Comparison of ENCODE assay signal across 8 mouse cellular contexts in the genomic region with DNA sequence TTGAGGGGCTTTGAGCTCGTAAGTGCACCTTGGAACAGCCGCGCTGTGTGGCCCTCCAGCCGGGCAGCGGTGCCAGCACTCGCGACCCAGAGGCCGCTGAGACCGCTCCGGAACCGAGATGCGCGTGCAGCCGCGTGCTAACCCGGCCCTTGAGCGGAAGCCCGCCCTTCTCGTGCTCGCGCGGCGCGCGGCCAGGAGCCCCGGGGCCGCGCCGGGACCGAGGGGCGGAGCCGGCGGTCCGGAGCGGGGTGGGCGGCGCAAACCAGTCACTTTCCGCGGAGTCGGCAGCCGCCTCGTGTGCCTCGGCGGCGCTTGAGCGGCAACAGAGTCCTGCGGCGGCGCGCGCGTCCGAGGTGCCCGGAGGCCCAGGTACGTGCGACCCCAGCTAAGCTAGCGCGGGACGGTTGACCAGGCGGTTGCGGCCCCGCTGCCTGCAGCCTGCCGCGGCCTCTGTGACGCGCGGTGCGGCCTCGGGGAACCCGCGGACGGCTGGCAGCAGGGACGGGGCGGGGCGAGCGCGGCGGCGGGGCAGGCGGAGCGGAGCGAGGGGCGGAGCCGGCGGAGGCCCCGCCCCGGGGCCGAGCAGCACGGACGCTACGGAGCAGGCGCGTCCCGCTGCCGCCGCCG. TPM values are rescaled to one million over a fixed set of nuclear protein-coding genes. Genes with fewer than 3 reads are reported as not detected.
DNase-seq lines count a peak whose midpoint lies in the region; ATAC-seq and TF ChIP-seq lines count a peak whose summit lies in the region.

TSS of gene Tent4b (plus strand) at position 269 of the 627 bp plus-strand sequence.

- peak within 1 kb of the TSS; percentile 96 for H3K9ac ChIP-seq in MEL (ENCODE audit: control insufficient read depth, low read depth, low read length, poor library complexity, severe bottlenecking)
- peak within 1 kb of the TSS; percentile 89 for H3K9ac ChIP-seq in lung, embryonic 16.5 days (ENCODE audit: low read length)

- TF ChIP-seq CTCF in MEL (IDR thresholded peaks at IDR 0.05 in 2 of 3, conservative IDR thresholded peaks at IDR 0.05 in 1 of 3; ENCODE audit: control insufficient read depth in 1 of 3, insufficient read depth in 1 of 3, low read depth in 2 of 3, low read length in 3 of 3, poor library complexity in 1 of 3, severe bottlenecking in 1 of 3): no peak
- no peak for TF ChIP-seq CTCF in cerebellum, adult 2 months (IDR thresholded peaks at IDR 0.05; ENCODE audit: borderline replicate concordance, insufficient read depth, low read depth, low read length)

- no peaks in the 10 kb centered on the region; a peak in 1 of 4 replicates for H3K27me3 ChIP-seq in MEL (ENCODE audit: control insufficient read depth in 1 of 2, insufficient read depth in 2 of 2, low read length in 2 of 2)
- no peaks in the 10 kb centered on the region for H3K27me3 ChIP-seq in cerebellum, adult 2 months (ENCODE audit: control insufficient read depth, insufficient read depth, low read length)
- no peaks in the 10 kb centered on the region for H3K27me3 ChIP-seq in lung, embryonic 16.5 days (ENCODE audit: control insufficient read depth, insufficient read depth, low read depth, low read length)

- under 1% methylated on average over 93 of the region's 97 CpGs for WGBS in cerebellum, adult 2 months
- under 1% methylated on average over 70 of the region's 97 CpGs for WGBS in lung, embryonic 16.5 days

- H3K4me1 ChIP-seq in MEL (ENCODE audit: control insufficient read depth in 1 of 2, insufficient read depth in 2 of 2, low read length in 2 of 2): peaks cover 5 to 17% of the 10 kb centered on the region in 2 experiments
- peaks cover 2% of the 10 kb centered on the region; the same call in 1 of the 2 replicates for H3K4me1 ChIP-seq in cerebellum, adult 2 months (ENCODE audit: control insufficient read depth, insufficient read depth, low read length)
- peaks cover 21% of the 10 kb centered on the region for H3K4me1 ChIP-seq in lung, embryonic 16.5 days (replicated peaks; ENCODE audit: control insufficient read depth, insufficient read depth, low read length)

- no peaks in the 10 kb centered on the region for H3K9me3 ChIP-seq in MEL (replicated peaks; ENCODE audit: insufficient read depth, low read length)
- H3K9me3 ChIP-seq in lung, embryonic 16.5 days (ENCODE audit: control insufficient read depth, low read length): no peaks in the 10 kb centered on the region

- H3K4me2 ChIP-seq in lung, embryonic 16.5 days (ENCODE audit: low read depth, low read length): peak within 1 kb of the TSS; percentile 94

- no peak for TF ChIP-seq RAD21 in MEL (IDR thresholded peaks at IDR 0.05; ENCODE audit: low read depth, low read length)

- peak; percentile 71 to 74 for ATAC-seq in hematopoietic stem cell, adult 5-6 weeks (replicated peaks in 1 of 2; ENCODE audit: insufficient read depth in 1 of 2, low FRiP score in 2 of 2, low TSS enrichment in 1 of 2, low read depth in 1 of 2, poor library complexity in 2 of 2, severe bottlenecking in 2 of 2)
- peak; percentile 98 for ATAC-seq in lung, embryonic 16.5 days (ENCODE audit: low read depth)

- no peak for TF ChIP-seq EP300 in MEL (IDR thresholded peaks at IDR 0.05; ENCODE audit: low read depth in 1 of 2, low read length in 2 of 2)

- H3K27ac ChIP-seq in MEL (ENCODE audit: control insufficient read depth, low read depth, low read length): peak within 1 kb of the TSS; percentile 85
- H3K27ac ChIP-seq in cerebellum, adult 2 months (ENCODE audit: insufficient read depth, low read length): peak within 1 kb of the TSS; percentile 94
- peak within 1 kb of the TSS; percentile 86 for H3K27ac ChIP-seq in lung, embryonic 16.5 days (ENCODE audit: low read length)

- H3K79me2 ChIP-seq in MEL (ENCODE audit: control insufficient read depth, insufficient read depth, low read length, poor library complexity): peaks cover 40% of the 10 kb centered on the region

- H3K36me3 ChIP-seq in MEL (ENCODE audit: control insufficient read depth in 1 of 2, insufficient read depth in 2 of 2, low read length in 2 of 2): peaks cover 2 to 15% of the 10 kb centered on the region in 2 experiments; a peak in 3 of 4 replicates
- no peaks in the 10 kb centered on the region for H3K36me3 ChIP-seq in lung, embryonic 16.5 days (ENCODE audit: control insufficient read depth, insufficient read depth, low read length)

- H3K4me3 ChIP-seq in MEL (ENCODE audit: control insufficient read depth in 1 of 2, insufficient read depth in 1 of 2, low read depth in 2 of 2, low read length in 2 of 2): peak within 1 kb of the TSS; percentile 86
- H3K4me3 ChIP-seq in cerebellum, adult 2 months (replicated peaks; ENCODE audit: insufficient read depth, low read depth, low read length): peak within 1 kb of the TSS; percentile 78
- H3K4me3 ChIP-seq in lung, embryonic 16.5 days (ENCODE audit: low read length): peak within 1 kb of the TSS; percentile 89

- peak; percentile 90 for DNase-seq in MEL (ENCODE audit: low read depth, low spot score)
- peak; percentile 96 for DNase-seq in cerebellum, adult 2 months
- DNase-seq in forelimb bud, embryonic 11.5 days (ENCODE audit: low read depth, low spot score): peak; percentile 91
- peak; percentile 75 for DNase-seq in layer of hippocampus, adult 9-10 months (ENCODE audit: low spot score)
- DNase-seq in ovary, postnatal 10 days (ENCODE audit: low spot score): peak; percentile 83
- peak; percentile 85 to 92 for DNase-seq in thymus, postnatal 10 days (ENCODE audit: low spot score in 2 of 2)

- TF ChIP-seq POLR2A in MEL (IDR thresholded peaks at IDR 0.05; ENCODE audit: control insufficient read depth in 1 of 2, insufficient read depth in 1 of 2, low read depth in 1 of 2, low read length in 2 of 2, poor library complexity in 1 of 2): peak; percentile 92 to 94
- peak; percentile 66; the same call in 1 of the 2 replicates for TF ChIP-seq POLR2A in cerebellum, adult 2 months (IDR thresholded peaks at IDR 0.05; ENCODE audit: borderline replicate concordance, insufficient read depth, low read length)

TF ChIP-seq in MEL, 35 proteins besides CTCF, POLR2A, EP300 and RAD21:
- TF ChIP-seq SIN3A (IDR thresholded peaks at IDR 0.05; ENCODE audit: low read length) (peak; percentile 68; the same call in 1 of the 2 replicates), GATA1 (IDR thresholded peaks at IDR 0.05; ENCODE audit: low read depth, low read length) (no peak), TBP (IDR thresholded peaks at IDR 0.05; ENCODE audit: low read depth, low read length) (peak; percentile 50; the same call in 1 of the 2 replicates), POLR2AphosphoS2 (IDR thresholded peaks at IDR 0.05; ENCODE audit: low read length) (peak; percentile 58; the same call in 1 of the 2 replicates), CHD2 (IDR thresholded peaks at IDR 0.05; ENCODE audit: low read length) (no peak), NELFE (IDR thresholded peaks at IDR 0.05; ENCODE audit: low read depth, low read length) (peak; percentile 94), TCF12 (IDR thresholded peaks at IDR 0.05; ENCODE audit: low read depth, low read length) (peak; percentile 18; the same call in 1 of the 2 replicates), NRF1 (IDR thresholded peaks at IDR 0.05; ENCODE audit: insufficient read depth, low read depth, low read length, poor library complexity, severe bottlenecking) (no peak), E2F4 (IDR thresholded peaks at IDR 0.05; ENCODE audit: borderline replicate concordance, low read depth, low read length) (no peak), USF2 (IDR thresholded peaks at IDR 0.05; ENCODE audit: borderline replicate concordance in 1 of 2, insufficient read depth in 1 of 2, low read depth in 1 of 2, low read length in 2 of 2) (no peak), HCFC1 (IDR thresholded peaks at IDR 0.05; ENCODE audit: low read depth, low read length) (0 out of 2 replicates have a peak, but pooled peaks have one; percentile 46), MAZ (IDR thresholded peaks at IDR 0.05; ENCODE audit: low read depth, low read length) (0 out of 2 replicates have a peak, but pooled peaks have one; percentile 20), USF1 (IDR thresholded peaks at IDR 0.05; ENCODE audit: low read depth, low read length) (no peak), MEF2A (IDR thresholded peaks at IDR 0.05; ENCODE audit: extremely low read depth, insufficient replicate concordance, low read depth, low read length, poor library complexity, severe bottlenecking) (no peak), UBTF (IDR thresholded peaks at IDR 0.05; ENCODE audit: borderline replicate concordance, insufficient read depth, low read depth, low read length) (0 out of 2 replicates have a peak, but pooled peaks have one; percentile 53), ZKSCAN1 (IDR thresholded peaks at IDR 0.05; ENCODE audit: low read depth, low read length) (no peak), MYC (IDR thresholded peaks at IDR 0.05; ENCODE audit: low read depth, low read length) (peak; percentile 52; the same call in 1 of the 2 replicates), MXI1 (IDR thresholded peaks at IDR 0.05; ENCODE audit: low read depth, low read length) (peak; percentile 88), GABPA (IDR thresholded peaks at IDR 0.05; ENCODE audit: low read depth, low read length) (no peak), ZMIZ1 (IDR thresholded peaks at IDR 0.05; ENCODE audit: low read depth, low read length) (peak; percentile 84; the same call in 1 of the 2 replicates), MYB (IDR thresholded peaks at IDR 0.05; ENCODE audit: low read depth, low read length) (no peak), POLR2AphosphoS5 (IDR thresholded peaks at IDR 0.05; ENCODE audit: borderline replicate concordance, low read depth, low read length) (no peak), TAL1 (IDR thresholded peaks at IDR 0.05; ENCODE audit: low read length) (no peak), ELF1 (IDR thresholded peaks at IDR 0.05; ENCODE audit: low read depth, low read length) (0 out of 2 replicates have a peak, but pooled peaks have one; percentile 29), MAX (IDR thresholded peaks at IDR 0.05; ENCODE audit: low read length) (peak; percentile 73)

RNA-seq across cellular contexts. Expression of gene Tent4b, which starts in this region (rescaled TPM):
- 25.9 and 28.7 TPM in 2 replicates for total RNA-seq in MEL (2012; rRNA removed)
- polyA plus RNA-seq in MEL (2012; ENCODE audit: insufficient read depth in 1 of 2, insufficient read length in 2 of 2, low read depth in 1 of 2, low replicate concordance in 2 of 2, missing spikeins in 1 of 2): 10 to 100 TPM in 1 of 2 experiments, not detected in 1; 45.3 TPM
- 27.8 and 29.6 TPM in 2 replicates for polyA plus RNA-seq in cerebellum, adult 2 months (2012; rRNA removed)
- 50.2 and 54.3 TPM in 2 replicates for total RNA-seq in hematopoietic stem cell, adult 5-6 weeks (2017)
- 5.1 and 6.2 TPM in 2 replicates for polyA plus RNA-seq in lung, embryonic 16.5 days (2015; fragmentation: Nextera tagmentation; extraction: Ambion mirVana)

Comparison
In these comparisons a context has a peak if more than half of its experiments do, and no peak if none do; other contexts are left out.
1. Peak in every context shown above with its lines: DNase-seq, ATAC-seq, H3K4me3 ChIP-seq and H3K27ac ChIP-seq.